Mouse (Mus musculus): ENCODE measurements around the gene Sema3b.
"Not testable (repeated sequence)": the region's sequence is repeated elsewhere in the genome, so short reads cannot be mapped to it uniquely, and the experiment has no call there.

Sema3b gene

DNA sequence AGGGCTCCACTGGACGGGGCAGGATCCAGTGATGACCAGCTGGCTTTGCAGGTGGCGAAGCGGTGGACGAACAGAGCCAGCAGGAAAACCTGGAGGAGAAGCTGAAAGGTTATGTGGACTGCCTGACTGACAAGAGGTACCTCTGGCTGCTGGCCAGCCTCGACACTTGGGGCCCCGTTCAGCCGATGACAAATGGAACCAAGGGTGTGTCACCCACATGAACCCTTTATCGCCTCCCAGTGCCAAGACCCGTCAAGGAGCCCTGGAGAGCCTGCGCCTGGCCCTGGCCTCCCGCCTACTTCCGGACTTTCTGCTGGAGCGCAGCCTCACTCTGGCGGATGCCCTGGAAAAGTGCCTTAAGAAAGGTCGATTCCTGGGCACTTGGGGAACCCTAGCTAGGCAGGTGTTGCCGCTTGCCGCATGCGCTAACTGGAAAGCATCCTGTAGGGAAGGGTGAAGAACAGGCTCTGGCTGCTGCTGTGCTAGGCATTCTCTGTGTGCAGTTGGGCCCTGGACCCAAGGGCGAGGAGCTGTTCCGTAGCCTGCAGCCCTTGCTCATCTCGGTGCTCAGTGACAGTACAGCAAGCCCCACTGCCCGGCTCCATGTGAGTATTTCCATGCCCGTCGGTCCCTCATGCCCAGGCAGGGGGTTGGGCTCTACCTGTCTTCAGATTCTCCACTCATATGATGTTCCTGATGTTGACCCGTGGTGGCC is 18.8 kb downstream of the Sema3b start:
- no peak for DNase-seq (ENCODE audit: low spot score)

- DNase-seq (ENCODE audit: low spot score) = no peak
These were observed 21.0 kb downstream of the Sema3b start for GRCm38 (mm10) chr9:107587833-107588639.

- peak; percentile 98 for DNase-seq (ENCODE audit: low spot score)
These were observed 21.8 kb downstream of the Sema3b start, which contains the start of gene Ifrd2 for GRCm38 (mm10) chr9:107586974-107587832. Gene Ifrd2, plus strand, starts transcription at chr9:107587642.

GRCm38 (mm10) chr9:107586504-107586903 is 22.5 kb downstream of the Sema3b start:
- no peak for DNase-seq (ENCODE audit: low spot score)

- no peak for DNase-seq (ENCODE audit: low spot score)
These were observed 25.9 kb downstream of the Sema3b start for GRCm38 (mm10) chr9:107583174-107583573.

- DNase-seq (ENCODE audit: low spot score) = no peak
These were observed 26.4 kb downstream of the Sema3b start for GRCm38 (mm10) chr9:107582509-107583062.

GRCm38 (mm10) chr9:107581584-107581983 is 27.4 kb downstream of the Sema3b start:
- DNase-seq (ENCODE audit: low spot score) = no peak

GRCm38 (mm10) chr9:107580501-107581317 is 28.3 kb downstream of the Sema3b start, which contains the start of gene Hyal3:
Gene Hyal3, plus strand, starts transcription at chr9:107580818.
- peak; percentile 79 for DNase-seq (ENCODE audit: low spot score)

- no peak for DNase-seq (ENCODE audit: low spot score)
These were observed 29.8 kb downstream of the Sema3b start for GRCm38 (mm10) chr9:107579023-107579900.

DNA sequence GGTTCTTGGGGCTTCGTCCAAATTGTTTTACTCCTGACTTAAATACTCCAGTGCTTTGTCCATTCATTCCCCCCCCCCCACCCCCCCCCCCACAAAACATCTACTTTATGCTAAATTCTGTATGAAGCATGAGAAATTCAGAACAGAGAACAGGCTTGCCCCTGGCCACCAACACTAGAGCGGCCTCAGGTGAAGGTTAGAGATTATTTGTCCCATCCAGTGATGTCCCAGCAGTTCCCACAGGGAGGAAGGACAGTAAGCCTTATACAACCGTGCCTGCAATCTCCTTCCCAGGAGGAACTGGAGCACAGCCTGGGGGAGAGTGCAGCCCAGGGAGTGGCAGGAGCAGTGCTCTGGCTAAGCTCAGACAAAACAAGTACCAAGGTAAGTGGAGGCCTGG is 30.4 kb downstream of the Sema3b start, which contains the start of gene Naa80:
Gene Naa80 (plus strand): TSS at position 301 of the 400 bp plus-strand sequence.
- no peak for DNase-seq (ENCODE audit: low spot score)

- DNase-seq (ENCODE audit: low spot score) = no peak
These were observed 31.2 kb downstream of the Sema3b start for GRCm38 (mm10) chr9:107577871-107578270.

DNA sequence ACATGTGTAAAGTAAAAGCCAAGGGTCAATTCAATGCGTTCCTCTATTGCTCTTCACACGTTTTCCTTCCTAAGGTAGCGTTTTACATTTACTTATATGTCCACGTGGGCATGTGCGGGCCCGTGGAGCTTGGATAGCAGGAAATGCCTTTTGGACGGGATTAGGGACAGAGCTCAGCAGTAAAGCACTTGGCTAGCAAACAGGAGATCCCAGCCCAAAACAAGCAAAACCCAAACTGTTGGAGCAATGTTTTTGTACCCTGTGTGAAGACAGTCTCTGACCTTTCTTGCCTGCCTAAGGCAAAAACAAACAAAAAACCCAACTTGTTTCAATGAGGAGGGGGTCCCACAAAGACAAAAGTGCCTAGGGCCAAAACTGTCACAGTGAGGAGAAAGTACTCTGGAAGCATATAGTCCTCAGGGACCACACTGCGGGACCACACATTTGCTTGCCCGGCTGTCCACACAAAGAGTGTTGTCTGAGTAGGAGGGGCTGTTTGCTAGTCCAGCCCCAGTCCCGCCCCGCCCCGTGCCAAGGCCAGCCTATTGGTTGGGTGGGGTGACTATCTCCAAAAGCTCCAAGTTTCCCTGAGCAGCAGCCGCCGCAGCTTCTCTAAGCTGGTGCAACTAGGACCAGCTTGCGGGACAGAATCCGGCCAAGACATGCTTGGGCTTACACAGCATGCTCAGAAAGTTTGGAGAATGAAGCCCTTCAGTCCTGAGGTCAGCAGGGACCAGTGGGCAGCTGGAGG is 32.5 kb downstream of the Sema3b start, which contains the start of gene Hyal1:
Gene Hyal1 (plus strand): TSS at position 571 of the 751 bp plus-strand sequence.
- DNase-seq (ENCODE audit: low spot score) = no peak

- DNase-seq (ENCODE audit: low spot score) = no peak
These were observed 33.3 kb downstream of the Sema3b start for GRCm38 (mm10) chr9:107575579-107576356.

GRCm38 (mm10) chr9:107573774-107574173 is 35.3 kb downstream of the Sema3b start:
- not testable (repeated sequence) for DNase-seq (ENCODE audit: low spot score)

DNA sequence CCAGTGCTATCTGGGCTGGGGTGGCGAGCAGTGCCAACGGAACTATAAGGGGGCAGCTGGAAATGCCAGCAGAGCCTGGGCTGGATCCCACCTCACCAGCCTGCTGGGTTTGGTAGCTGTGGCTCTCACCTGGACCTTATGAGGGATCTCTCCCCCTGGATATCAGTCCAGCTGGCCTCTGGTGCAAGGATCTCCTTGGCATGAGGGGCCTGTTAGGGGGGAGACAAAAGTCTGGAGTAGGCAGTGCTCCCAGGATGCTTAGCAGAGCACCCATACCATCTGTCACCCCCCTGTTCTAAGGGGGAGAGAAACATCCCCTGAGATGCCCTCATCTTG is 36.7 kb downstream of the Sema3b start:
- no peak for DNase-seq (ENCODE audit: low spot score)

- no peak for DNase-seq (ENCODE audit: low spot score)
These were observed 37.3 kb downstream of the Sema3b start for GRCm38 (mm10) chr9:107571534-107572326.

DNA sequence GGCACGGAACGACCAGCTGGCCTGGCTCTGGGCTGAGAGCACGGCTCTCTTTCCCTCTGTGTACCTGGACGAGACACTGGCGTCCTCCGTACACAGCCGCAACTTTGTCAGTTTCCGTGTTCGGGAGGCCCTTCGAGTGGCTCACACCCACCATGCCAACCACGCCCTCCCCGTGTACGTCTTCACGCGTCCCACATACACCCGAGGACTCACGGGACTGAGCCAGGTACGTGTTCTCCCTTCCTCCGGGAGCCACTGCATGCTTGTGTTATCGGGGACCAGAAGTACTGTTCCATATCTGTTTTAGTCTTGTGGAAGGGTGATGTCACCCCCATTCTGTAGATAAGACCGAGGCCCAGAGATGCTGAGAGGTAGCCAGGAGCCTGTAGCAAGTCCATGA is 38.2 kb downstream of the Sema3b start:
- DNase-seq (ENCODE audit: low spot score) = no peak

GRCm38 (mm10) chr9:107570016-107570415 is 39.0 kb downstream of the Sema3b start:
- DNase-seq (ENCODE audit: low spot score) = no peak
